Mouse (Mus musculus): ENCODE measurements around the gene Tmem79. TPM values are rescaled to one million over a fixed set of nuclear protein-coding genes. Genes with fewer than 3 reads are reported as not detected.

Gene Tmem79
- total RNA-seq (2023): under 1 TPM; 0.71 to 0.79 TPM

GRCm38 (mm10) chr3:88336058-88337013 is at the start of gene Tmem79, which contains the start of gene Smg5:
TSS of gene Tmem79 (minus strand) at chr3:88336148.
TSS of gene Smg5 (plus strand) at chr3:88336260.

GRCm38 (mm10) chr3:88384364-88384763 is 48.4 kb upstream of the Tmem79 start, which contains the start of gene Bglap:
TSS of gene Bglap (minus strand) at chr3:88384464.

GRCm38 (mm10) chr3:88378599-88378998 is 42.7 kb upstream of the Tmem79 start, which contains the start of gene Bglap2:
TSS of gene Bglap2 (minus strand) at chr3:88378699.

GRCm38 (mm10) chr3:88372643-88373042 is 36.7 kb upstream of the Tmem79 start, which contains the start of gene Bglap3:
TSS of gene Bglap3 (minus strand) at chr3:88372743.

GRCm38 (mm10) chr3:88364337-88364736 is 28.4 kb upstream of the Tmem79 start, which contains the start of gene Paqr6:
TSS of gene Paqr6 (plus strand) at chr3:88364584.

GRCm38 (mm10) chr3:88324951-88325405 is 11.0 kb downstream of the Tmem79 start, which contains the start of gene Glmp:
TSS of gene Glmp (plus strand) at chr3:88325023.

GRCm38 (mm10) chr3:88296561-88297318 is 39.2 kb downstream of the Tmem79 start, which contains the start of the genes Tsacc and Cct3:
TSS of gene Tsacc (minus strand) at chr3:88296999.
TSS of gene Cct3 (plus strand) at chr3:88297116.

GRCm38 (mm10) chr3:88287110-88287509 is 48.8 kb downstream of the Tmem79 start, which contains the start of gene Gm38392:
TSS of gene Gm38392 (minus strand) at chr3:88287210.

Other genes with a start within 250 kb of the Tmem79 start
- 100 to 1,000 TPM in 1 of 2 experiments, 10 to 100 TPM in 1; 73.1 to 107 TPM for gene Mef2d, start 193.8 kb downstream of the Tmem79 start, total RNA-seq (2023)
- gene Rhbg, start 81.4 kb downstream of the Tmem79 start, total RNA-seq (2023): not detected
- gene Gm38392, start 48.9 kb downstream of the Tmem79 start, total RNA-seq (2023): not detected
- gene Tsacc, start 39.1 kb downstream of the Tmem79 start, total RNA-seq (2023): 1 to 10 TPM; 1.4 to 2.1 TPM
- 10 to 100 TPM; 57.5 to 65.8 TPM for gene Cct3, start 39.0 kb downstream of the Tmem79 start, total RNA-seq (2023)
- gene Glmp, start 11.1 kb downstream of the Tmem79 start, total RNA-seq (2023): 100 to 1,000 TPM; 128 to 130 TPM
- 10 to 100 TPM; 42.3 to 42.6 TPM for gene Smg5, start 112 bp upstream of the Tmem79 start, total RNA-seq (2023)
- not detected for gene Paqr6, start 28.4 kb upstream of the Tmem79 start, total RNA-seq (2023)
- gene Bglap3, start 36.6 kb upstream of the Tmem79 start, total RNA-seq (2023): 1 to 10 TPM; 1.5 to 5.5 TPM
- gene Bglap2, start 42.6 kb upstream of the Tmem79 start, total RNA-seq (2023): 10 to 100 TPM in 1 of 2 experiments, 1 to 10 TPM in 1; 3.7 to 11.5 TPM
- gene Bglap, start 48.3 kb upstream of the Tmem79 start, total RNA-seq (2023): 10 to 100 TPM; 16.8 to 30.3 TPM
- gene Pmf1, start 74.2 kb upstream of the Tmem79 start, total RNA-seq (2023): 10 to 100 TPM; 61.1 to 63.9 TPM
- 10 to 100 TPM; 22.4 to 22.5 TPM for gene Slc25a44, start 89.0 kb upstream of the Tmem79 start, total RNA-seq (2023)
- gene Sema4a, start 125.0 kb upstream of the Tmem79 start, total RNA-seq (2023): 100 to 1,000 TPM; 326 to 366 TPM
- gene Lmna, start 173.8 kb upstream of the Tmem79 start, total RNA-seq (2023): 10 to 100 TPM; 10.1 to 20.2 TPM
- gene Mex3a, start 196.2 kb upstream of the Tmem79 start, total RNA-seq (2023): under 1 TPM; 0.11 to 0.13 TPM
- not detected for gene Rab25, start 212.2 kb upstream of the Tmem79 start, total RNA-seq (2023)
- 10 to 100 TPM; 76.5 to 78.5 TPM for gene Lamtor2, start 216.9 kb upstream of the Tmem79 start, total RNA-seq (2023)
- gene Ubqln4, start 217.6 kb upstream of the Tmem79 start, total RNA-seq (2023): 10 to 100 TPM; 17.7 to 20.7 TPM
- 10 to 100 TPM; 75.0 to 88.1 TPM for gene Ssr2, start 239.7 kb upstream of the Tmem79 start, total RNA-seq (2023)

Data from neutrophil, adult 59 days (primary cell).